Mouse (Mus musculus) stomach, postnatal 0 days (tissue): ENCODE measurements at regions not wholly inside any gene's neighbourhood (a gene's known extent, or its start where the extent isn't known, plus 50 kb on each side); places are given as distances from the start of the nearest gene placed in this dataset.

Source experiments
- CTCF ChIP-seq: IDR thresholded peaks from 2 replicates; pipeline ENCODE4 v1.5.1; 2016; ENCODE audit warnings: antibody characterized with exemption, low read depth, mild to moderate bottlenecking, moderate library complexity
- EP300 ChIP-seq: optimal IDR thresholded peaks from 2 replicates; pipeline ENCODE3; 2016; ENCODE audit warnings: antibody characterized with exemption

- TF ChIP-seq CTCF (no peak), EP300 (no peak)
These were observed 906.8 kb downstream of the Kcnma1 start for GRCm38 (mm10) chr14:23107466-23107865.
